In genomic region chr15:36879587-36879986, GRCm38 (mm10) we compare ENCODE assay signal across 11 mouse cellular contexts.
A peak's percentile ranks its signal among the peaks of the same experiment; 100 is the strongest.
DNase-seq lines count a peak whose midpoint lies in the region; ATAC-seq and TF ChIP-seq lines count a peak whose summit lies in the region.
"Had no signal": no experiment of that assay in that cellular context is flagged by ENCODE, and none has a peak within 500 bp of the region (broad histone marks: within the 10 kb centered on the region; RNA-seq: fewer than 3 reads in every experiment).

No protein-coding gene starts in this region.

- H3K4me3 ChIP-seq in kidney, embryonic 16.5 days (ENCODE audit: low read length) = no peak overlapping the region
- peak overlapping the region in 1 of 3 experiments; percentile 13 for H3K4me3 ChIP-seq in CH12.LX (replicated peaks in 1 of 3; ENCODE audit: low read depth in 2 of 3, low read length in 2 of 3, poor library complexity in 1 of 3)
- H3K4me3 ChIP-seq in cortical plate, adult 2 months (ENCODE audit: insufficient read depth, low read length) = peak overlapping the region; percentile 6; the same call in 1 of the 2 replicates
- H3K4me3 ChIP-seq in liver, postnatal 0 days (ENCODE audit: low read depth, low read length) = no peak overlapping the region

- H3K36me3 ChIP-seq in kidney, embryonic 16.5 days (ENCODE audit: insufficient read depth, low read length) = no peaks in the 10 kb centered on the region
- no peaks in the 10 kb centered on the region for H3K36me3 ChIP-seq in CH12.LX (replicated peaks in 1 of 2; ENCODE audit: control insufficient read depth in 1 of 2, insufficient read depth in 1 of 2, low read length in 1 of 2)
- H3K36me3 ChIP-seq in liver, postnatal 0 days (replicated peaks; ENCODE audit: insufficient read depth, low read length) = no peaks in the 10 kb centered on the region

- TF ChIP-seq RAD21 in CH12.LX (IDR thresholded peaks at IDR 0.05; ENCODE audit: low read depth, low read length) = no peak

- H3K27ac ChIP-seq in kidney, embryonic 16.5 days (ENCODE audit: low read length) = peak overlapping the region; percentile 22; the same call in 1 of the 2 replicates
- H3K27ac ChIP-seq in CH12.LX (ENCODE audit: insufficient read depth, low read depth) = no peak overlapping the region
- no peak overlapping the region for H3K27ac ChIP-seq in cortical plate, adult 2 months (ENCODE audit: insufficient read depth, low read length)
- peak overlapping the region; percentile 44 for H3K27ac ChIP-seq in liver, postnatal 0 days (ENCODE audit: low read depth)
- H3K27ac ChIP-seq: hindbrain, embryonic 14.5 days had no signal

- in situ Hi-C loops in CH12.LX (cut with MboI; ENCODE audit: low pct_ligation_motif_present, low pct_unique_long_range_greater_than_20kb, low sequenced_read_pairs) = no loop called here

- peaks cover 24% of the 10 kb centered on the region for H3K4me1 ChIP-seq in kidney, embryonic 16.5 days (ENCODE audit: insufficient read depth, low read length)
- H3K4me1 ChIP-seq in CH12.LX (ENCODE audit: control insufficient read depth in 1 of 2, insufficient read depth in 2 of 2) = peaks cover 10 to 22% of the 10 kb centered on the region in 2 experiments
- H3K4me1 ChIP-seq in cortical plate, adult 2 months (ENCODE audit: control insufficient read depth, insufficient read depth, low read length) = no peaks in the 10 kb centered on the region
- peaks cover 7% of the 10 kb centered on the region for H3K4me1 ChIP-seq in liver, postnatal 0 days (ENCODE audit: insufficient read depth)

- dilution Hi-C loops in CH12.LX (cut with MboI; ENCODE audit: extremely low pct_ligation_motif_present, extremely low pct_unique_long_range_greater_than_20kb, low sequenced_read_pairs) = no loop called here

- TF ChIP-seq EP300 in CH12.LX (IDR thresholded peaks at IDR 0.05; ENCODE audit: low read length) = no peak
- TF ChIP-seq EP300 in liver, postnatal 0 days (IDR thresholded peaks at IDR 0.05; ENCODE audit: low read depth) = no peak

- no peak for TF ChIP-seq POLR2A in CH12.LX (IDR thresholded peaks at IDR 0.05; ENCODE audit: low read depth, low read length)
- no peak for TF ChIP-seq POLR2A in cortical plate, adult 2 months (IDR thresholded peaks at IDR 0.05; ENCODE audit: extremely low read depth, insufficient read depth, low read length)

- H3K9me3 ChIP-seq in kidney, embryonic 16.5 days (ENCODE audit: low read length) = no peaks in the 10 kb centered on the region
- no peaks in the 10 kb centered on the region for H3K9me3 ChIP-seq in CH12.LX (replicated peaks; ENCODE audit: low read length)
- no peaks in the 10 kb centered on the region for H3K9me3 ChIP-seq in liver, postnatal 0 days (ENCODE audit: low read length)

- H3K4me2 ChIP-seq in kidney, embryonic 16.5 days (replicated peaks; ENCODE audit: low read depth, low read length) = no peak overlapping the region
- no peak overlapping the region for H3K4me2 ChIP-seq in CH12.LX (ENCODE audit: insufficient read depth, low read depth, poor library complexity, severe bottlenecking)
- H3K4me2 ChIP-seq in liver, postnatal 0 days (ENCODE audit: low read depth, low read length) = peak overlapping the region; percentile 35; the same call in 1 of the 2 replicates
- H3K4me2 ChIP-seq: hindbrain, embryonic 14.5 days had no signal

- ATAC-seq in kidney, embryonic 16.5 days (ENCODE audit: low FRiP score, low TSS enrichment) = no peak
- ATAC-seq in liver, postnatal 0 days = peak; percentile 32; the same call in 1 of the 2 replicates
- no peak for ATAC-seq in cerebellum, adult (ENCODE audit: insufficient number of reproducible peaks, low FRiP score, low TSS enrichment)

- TF ChIP-seq CTCF in CH12.LX (conservative IDR thresholded peaks at IDR 0.05 in 1 of 2, IDR thresholded peaks at IDR 0.05 in 1 of 2; ENCODE audit: low read depth in 2 of 2, low read length in 2 of 2) = no peak
- TF ChIP-seq CTCF in cortical plate, adult 2 months (IDR thresholded peaks at IDR 0.05; ENCODE audit: extremely low read depth, insufficient read depth, low read length) = no peak
- no peak for TF ChIP-seq CTCF in liver, postnatal 0 days (IDR thresholded peaks at IDR 0.05; ENCODE audit: low read depth)

- DNase-seq in kidney, adult 11 months = no peak
- DNase-seq in CH12.LX (ENCODE audit: extremely low read depth) = peak; percentile 43
- no peak for DNase-seq in liver, postnatal 0 days
- no peak for DNase-seq in gastrocnemius, postnatal 4 days (ENCODE audit: low spot score in 2 of 2)
- DNase-seq in cerebellum, adult 18-20 months = no peak
- DNase-seq: adrenal gland, adult 8-10 months; cerebellum, adult 8-10 months had no signal

- 84% methylated on average over 7 of the region's 7 CpGs for WGBS in kidney, embryonic 16.5 days
- 60% methylated on average over 7 of the region's 7 CpGs for WGBS in liver, postnatal 0 days (ENCODE audit: insufficient replicate concordance)

- H3K27me3 ChIP-seq in kidney, embryonic 16.5 days (ENCODE audit: insufficient read depth, low read length) = no peaks in the 10 kb centered on the region
- no peaks in the 10 kb centered on the region for H3K27me3 ChIP-seq in CH12.LX (replicated peaks)
- no peaks in the 10 kb centered on the region for H3K27me3 ChIP-seq in liver, postnatal 0 days (ENCODE audit: insufficient read depth, low read length)

- H3K9ac ChIP-seq in kidney, embryonic 16.5 days (replicated peaks; ENCODE audit: low read length) = no peak overlapping the region
- no peak overlapping the region for H3K9ac ChIP-seq in CH12.LX (ENCODE audit: insufficient read depth, low read depth)
- H3K9ac ChIP-seq in liver, postnatal 0 days (replicated peaks) = no peak overlapping the region
- H3K9ac ChIP-seq: hindbrain, embryonic 14.5 days had no signal

- H3K79me2 ChIP-seq in CH12.LX (replicated peaks; ENCODE audit: control insufficient read depth, extremely low read depth, insufficient read depth, poor library complexity, severe bottlenecking) = no peaks in the 10 kb centered on the region

TF ChIP-seq in CH12.LX, 34 proteins besides CTCF, POLR2A, EP300 and RAD21:
- TF ChIP-seq ETS1 (conservative IDR thresholded peaks at IDR 0.05; ENCODE audit: low read depth, low read length) = no peak
- no peak for TF ChIP-seq NRF1 (IDR thresholded peaks at IDR 0.05; ENCODE audit: low read depth, low read length)
- TF ChIP-seq SIN3A (IDR thresholded peaks at IDR 0.05; ENCODE audit: low read length) = no peak
- no peak for TF ChIP-seq GABPA (IDR thresholded peaks at IDR 0.05; ENCODE audit: insufficient replicate concordance, low read depth, low read length)
- no peak for TF ChIP-seq TCF12 (IDR thresholded peaks at IDR 0.05; ENCODE audit: low read depth, low read length)
- TF ChIP-seq IRF4 (IDR thresholded peaks at IDR 0.05; ENCODE audit: low read depth, low read length) = peak; percentile 26; the same call in 1 of the 2 replicates
- TF ChIP-seq CHD2 (IDR thresholded peaks at IDR 0.05; ENCODE audit: low read length) = no peak
- TF ChIP-seq ZKSCAN1 (IDR thresholded peaks at IDR 0.05; ENCODE audit: borderline replicate concordance, low read depth, low read length) = no peak
- no peak for TF ChIP-seq ZNF384 (IDR thresholded peaks at IDR 0.05; ENCODE audit: low read depth, low read length)
- TF ChIP-seq JUN (IDR thresholded peaks at IDR 0.05; ENCODE audit: insufficient read depth, low read depth, low read length) = no peak
- TF ChIP-seq KAT2A (IDR thresholded peaks at IDR 0.05; ENCODE audit: insufficient replicate concordance, low read length) = no peak
- TF ChIP-seq ZMIZ1 (IDR thresholded peaks at IDR 0.05; ENCODE audit: low read depth, low read length) = no peak
- no peak for TF ChIP-seq MXI1 (IDR thresholded peaks at IDR 0.05; ENCODE audit: low read depth, low read length)
- peak; percentile 56 for TF ChIP-seq ELF1 (IDR thresholded peaks at IDR 0.05; ENCODE audit: low read depth, low read length)
- TF ChIP-seq RCOR1 (conservative IDR thresholded peaks at IDR 0.05; ENCODE audit: low read depth, low read length) = no peak

Comparison
In these comparisons a context has a peak if more than half of its experiments do, and no peak if none do; other contexts are left out.
1. H3K27ac ChIP-seq: peak in kidney, embryonic 16.5 days (single experiment) and liver, postnatal 0 days (single experiment); none in CH12.LX (single experiment) and cortical plate, adult 2 months (single experiment).